Mouse (Mus musculus): Measurements from ENCODE around the gene Pard6b. TPM values are rescaled to one million over a fixed set of nuclear protein-coding genes. Genes with fewer than 3 reads are reported as not detected.
"Not testable (repeated sequence)": the region's sequence is repeated elsewhere in the genome, so short reads cannot be mapped to it uniquely, and the experiment has no call there.

The Pard6b gene
- total RNA-seq (2021), result 1 to 10 TPM; 1.2 to 1.6 TPM
- long read RNA-seq, experiment 1, result 0 reads
- long read RNA-seq, experiment 2, partial matches to known transcripts, result 1 of 4 reads
- long read RNA-seq, experiment 2, other reads (novel, unspliced or antisense), result 0 of 4 reads

DNA sequence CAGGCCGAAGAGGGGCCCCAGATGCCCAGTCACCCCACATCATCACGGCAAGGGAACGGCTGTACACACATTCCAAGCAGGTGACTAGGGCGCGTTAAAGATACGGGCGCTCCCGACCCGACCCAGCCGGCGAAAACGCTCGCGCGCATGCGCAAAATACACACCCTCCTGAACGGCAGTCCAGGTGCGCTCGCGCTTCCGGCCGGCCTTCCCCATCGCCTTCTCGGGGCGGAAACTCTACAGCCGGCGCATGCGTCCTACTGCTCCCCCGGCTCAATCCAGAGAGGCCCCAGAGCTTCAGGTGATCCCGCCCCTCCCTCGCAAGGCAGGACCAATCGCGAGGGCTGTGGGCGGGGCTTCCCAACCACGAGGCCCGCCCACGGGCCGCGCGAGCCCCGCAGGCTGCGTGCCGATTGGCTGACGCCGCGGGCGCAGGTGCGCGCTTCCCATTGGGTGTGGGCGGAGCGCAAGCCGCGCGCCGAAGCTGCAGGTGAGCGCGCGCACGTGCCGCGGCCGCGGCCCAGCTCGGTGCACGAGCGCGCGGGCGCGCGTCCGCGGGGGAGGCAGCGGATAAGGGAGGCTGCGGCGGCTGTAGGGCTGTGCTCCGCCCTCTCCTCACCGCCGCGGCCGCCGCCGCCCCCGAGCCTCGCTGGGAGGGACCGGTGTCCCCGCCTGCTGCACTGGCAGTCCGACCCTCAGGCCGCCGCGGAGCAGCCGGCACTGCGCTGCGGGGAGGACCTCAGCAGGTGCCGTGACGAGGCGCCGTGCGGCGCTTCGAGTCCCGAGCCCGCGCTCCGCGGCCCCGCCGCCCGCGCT is at the start of gene Pard6b:
Gene Pard6b, plus strand, starts transcription at position 574 of the 816 bp plus-strand sequence.
- peak; percentile 84 to 87 for DNase-seq (ENCODE audit: low spot score in 2 of 2)

DNA sequence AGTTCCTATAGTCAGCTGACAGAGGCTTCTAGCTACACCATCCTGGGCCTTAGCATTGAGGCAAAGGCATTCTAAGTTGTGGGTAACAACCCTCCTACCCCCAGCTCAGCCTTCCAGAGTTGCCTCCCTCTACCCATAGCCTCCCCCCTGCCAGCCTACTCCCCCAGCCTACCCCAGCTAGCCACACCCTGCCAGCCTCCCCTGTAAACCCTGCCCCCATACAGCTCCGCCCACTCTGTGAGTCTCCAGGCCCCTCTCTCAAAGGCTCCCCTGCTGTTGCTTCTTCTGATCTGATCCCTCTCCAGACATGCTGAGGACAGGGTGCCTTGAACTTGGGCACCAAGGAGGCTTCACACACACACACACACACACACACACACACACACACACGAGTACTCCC is 49.0 kb upstream of the Pard6b start:
- DNase-seq (ENCODE audit: low spot score in 2 of 2), result no peak

DNA sequence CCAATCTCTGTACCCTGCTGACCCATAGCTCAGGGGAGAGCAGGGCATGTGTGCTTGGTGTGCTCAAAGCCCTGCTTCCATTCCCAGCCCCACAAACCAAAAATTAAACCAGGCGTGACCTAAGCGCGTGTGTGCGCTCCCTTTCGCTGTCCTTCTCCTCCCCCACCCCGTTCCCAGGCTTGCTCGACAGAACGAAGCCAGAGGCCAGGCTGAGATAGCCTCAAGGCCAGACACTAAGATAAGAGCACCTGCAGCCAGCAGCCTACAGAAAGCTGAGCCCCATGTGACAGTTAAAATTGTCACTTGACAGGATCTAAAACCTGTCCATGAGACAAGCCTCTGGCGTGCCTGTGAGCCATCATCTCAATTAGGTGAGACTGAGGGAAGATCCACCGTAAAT is 46.9 kb upstream of the Pard6b start:
- no peak for DNase-seq (ENCODE audit: low spot score in 2 of 2)

DNA sequence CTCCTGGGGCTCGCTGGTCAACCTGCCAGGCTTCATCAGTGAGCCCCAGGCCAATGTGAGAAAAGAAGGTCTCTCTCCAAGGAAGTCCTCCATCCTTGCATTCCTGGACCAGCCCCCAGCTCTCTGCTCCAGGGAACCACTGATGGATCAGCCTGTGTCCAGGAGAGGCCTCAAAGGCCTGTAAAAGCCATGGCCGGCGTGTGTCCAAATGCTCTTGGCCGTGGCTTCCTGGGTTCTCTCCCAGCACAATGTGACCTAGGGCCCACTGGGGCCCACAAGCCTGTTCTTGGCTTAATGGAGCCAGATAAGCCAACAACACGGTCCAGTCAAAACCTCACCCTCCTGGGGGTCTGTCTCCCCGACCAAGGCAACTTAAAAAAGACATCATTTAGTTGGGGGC is 44.9 kb upstream of the Pard6b start:
- DNase-seq (ENCODE audit: low spot score in 2 of 2), result no peak

DNA sequence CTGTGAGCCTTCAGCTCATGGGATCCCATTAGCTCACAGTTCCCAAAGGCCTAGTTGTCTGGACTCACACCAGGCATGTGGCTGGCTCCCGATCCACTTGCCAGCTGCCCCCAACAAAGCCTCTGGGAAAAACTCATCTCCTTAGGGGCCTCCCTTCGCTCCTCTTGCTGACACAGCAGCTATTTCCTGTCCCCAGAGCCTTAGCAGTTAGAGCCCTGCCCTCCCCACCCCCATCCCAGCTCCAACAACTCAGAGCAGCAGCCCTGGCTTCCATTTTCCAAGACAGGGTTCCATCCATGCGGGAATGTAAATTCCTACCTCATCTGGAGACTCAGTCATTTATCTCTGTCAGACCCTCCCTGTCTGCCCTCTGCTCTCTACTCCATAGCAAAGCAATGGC is 43.7 kb upstream of the Pard6b start:
- no peak for DNase-seq (ENCODE audit: low spot score in 2 of 2)

DNA sequence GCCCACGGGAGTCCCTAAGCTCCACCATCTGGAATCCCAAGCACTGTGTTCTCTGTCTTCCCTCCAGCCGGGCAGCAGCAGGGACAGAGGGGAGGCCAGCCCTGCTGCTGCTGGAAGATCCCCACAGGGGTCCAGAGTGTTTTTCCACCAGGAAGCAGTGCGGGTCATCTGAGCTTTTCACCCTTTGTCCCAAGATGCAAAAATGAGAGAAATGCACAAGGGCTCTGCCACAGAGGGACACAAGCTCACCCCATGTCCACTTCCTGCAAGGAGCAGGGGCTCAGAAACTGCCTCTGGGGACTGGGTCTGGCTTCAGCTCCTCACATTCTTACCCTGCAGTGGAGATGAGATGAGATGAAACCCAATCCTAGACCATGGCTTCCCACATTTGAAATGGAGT is 40.1 kb upstream of the Pard6b start:
- no peak for DNase-seq (ENCODE audit: low spot score in 2 of 2)

DNA sequence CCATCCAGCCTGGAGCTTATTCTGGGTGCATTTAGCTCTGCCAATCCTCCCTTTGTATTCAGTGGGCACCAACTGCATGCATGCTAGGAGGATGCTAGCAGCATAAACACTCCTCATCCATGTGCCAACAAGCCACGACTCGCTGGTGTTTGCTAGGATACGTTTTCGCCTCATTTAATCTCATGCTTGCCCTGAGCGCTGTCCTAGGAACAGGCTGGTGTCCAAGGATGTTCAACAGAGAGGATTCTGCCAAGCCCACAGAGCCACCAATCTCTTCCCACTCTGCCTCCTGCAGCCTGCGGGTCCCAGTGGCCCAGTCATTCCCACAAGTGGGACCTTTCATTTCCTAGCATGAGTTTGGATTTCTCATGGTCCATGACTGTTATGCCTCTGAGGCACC is 38.8 kb upstream of the Pard6b start:
- no peak for DNase-seq (ENCODE audit: low spot score in 2 of 2)

DNA sequence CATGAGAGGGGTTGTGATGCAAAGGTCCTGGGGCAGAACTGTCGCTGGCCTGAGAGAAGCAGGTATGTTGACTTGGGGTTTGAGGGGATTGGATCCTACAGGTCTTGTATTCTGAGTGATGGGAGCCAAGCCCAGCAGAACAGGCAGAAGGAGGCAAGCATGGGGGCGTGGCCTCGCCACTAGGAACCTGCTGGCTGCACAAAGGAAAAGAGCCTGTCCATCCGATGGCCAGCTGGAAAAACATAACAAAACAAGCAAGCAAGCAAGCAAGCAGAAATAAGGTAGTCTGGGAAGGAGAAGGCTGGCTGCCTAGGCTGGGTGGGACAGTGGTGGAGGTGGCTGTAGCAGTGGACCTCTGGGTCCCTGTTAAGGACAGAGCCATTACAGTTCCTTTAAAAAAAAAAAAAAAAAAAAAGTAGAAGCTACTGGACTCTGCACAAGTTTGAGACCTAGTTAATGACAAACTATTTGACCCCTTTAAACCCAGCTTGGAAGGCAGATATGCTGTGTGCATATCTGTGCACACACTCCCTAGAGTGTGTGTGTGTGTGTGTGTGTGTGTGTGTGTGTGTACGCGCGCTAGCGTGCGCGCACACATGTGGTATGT is 36.0 kb upstream of the Pard6b start:
- no peak for DNase-seq (ENCODE audit: low spot score in 2 of 2)

DNA sequence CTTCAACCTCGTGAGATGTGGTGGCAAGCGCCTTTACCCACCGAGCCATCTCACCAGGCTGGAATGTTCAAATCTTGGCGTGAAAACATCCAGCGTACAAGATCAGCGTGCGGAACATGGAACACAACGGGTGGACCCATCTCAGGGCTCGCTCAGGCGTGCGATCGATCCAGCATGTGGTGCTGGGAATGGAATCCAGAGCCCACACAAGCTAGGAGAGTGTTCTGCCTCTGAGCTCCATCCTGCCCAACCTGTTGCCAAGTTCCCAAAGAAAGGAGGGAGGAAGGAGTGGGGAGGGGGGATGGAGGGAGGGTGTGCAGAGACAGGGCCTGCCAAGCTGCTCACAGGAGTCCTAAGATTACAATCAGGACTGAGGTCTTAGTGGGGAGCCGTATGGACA is 35.4 kb upstream of the Pard6b start:
- no peak for DNase-seq (ENCODE audit: low spot score in 2 of 2)

DNA sequence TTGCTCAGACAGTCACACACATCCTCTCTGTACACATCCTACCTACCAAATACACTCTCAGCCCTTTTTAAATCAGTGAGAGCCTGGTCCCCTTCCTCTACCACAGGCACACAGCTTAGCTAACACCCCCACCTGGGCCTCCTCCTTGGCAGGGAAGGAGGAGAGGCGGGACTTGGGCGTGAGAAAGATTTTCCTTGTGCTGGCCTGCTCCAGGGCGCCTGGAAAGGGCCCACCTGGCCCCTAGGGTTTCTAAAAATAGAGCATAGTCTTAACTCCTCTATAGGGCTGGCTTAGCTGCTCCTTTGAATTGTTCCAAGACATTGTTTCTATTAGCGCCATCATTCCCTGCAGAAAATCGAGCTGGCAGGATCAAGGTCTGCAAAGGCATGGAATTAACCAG is 35.0 kb upstream of the Pard6b start:
- no peak for DNase-seq (ENCODE audit: low spot score in 2 of 2)

DNA sequence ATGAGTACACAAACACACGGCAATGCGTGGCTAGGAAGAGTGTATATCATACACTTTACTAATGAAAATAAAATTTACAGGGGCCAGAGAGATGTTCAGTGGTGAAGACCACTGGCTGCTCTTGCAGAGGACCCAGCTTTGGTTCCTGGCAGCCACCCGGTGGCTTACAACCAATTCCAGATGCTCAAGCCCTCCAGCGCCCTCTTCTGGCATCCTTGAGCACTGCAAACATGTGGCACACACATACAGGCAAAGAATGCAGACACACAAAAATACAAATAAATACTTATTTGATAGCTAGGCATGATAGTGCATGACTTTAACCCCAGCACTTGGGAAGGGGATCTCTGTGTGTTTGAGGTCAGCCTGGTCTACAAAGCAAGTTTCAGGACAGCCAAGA is 34.3 kb upstream of the Pard6b start:
- DNase-seq (ENCODE audit: low spot score in 2 of 2), result no peak

DNA sequence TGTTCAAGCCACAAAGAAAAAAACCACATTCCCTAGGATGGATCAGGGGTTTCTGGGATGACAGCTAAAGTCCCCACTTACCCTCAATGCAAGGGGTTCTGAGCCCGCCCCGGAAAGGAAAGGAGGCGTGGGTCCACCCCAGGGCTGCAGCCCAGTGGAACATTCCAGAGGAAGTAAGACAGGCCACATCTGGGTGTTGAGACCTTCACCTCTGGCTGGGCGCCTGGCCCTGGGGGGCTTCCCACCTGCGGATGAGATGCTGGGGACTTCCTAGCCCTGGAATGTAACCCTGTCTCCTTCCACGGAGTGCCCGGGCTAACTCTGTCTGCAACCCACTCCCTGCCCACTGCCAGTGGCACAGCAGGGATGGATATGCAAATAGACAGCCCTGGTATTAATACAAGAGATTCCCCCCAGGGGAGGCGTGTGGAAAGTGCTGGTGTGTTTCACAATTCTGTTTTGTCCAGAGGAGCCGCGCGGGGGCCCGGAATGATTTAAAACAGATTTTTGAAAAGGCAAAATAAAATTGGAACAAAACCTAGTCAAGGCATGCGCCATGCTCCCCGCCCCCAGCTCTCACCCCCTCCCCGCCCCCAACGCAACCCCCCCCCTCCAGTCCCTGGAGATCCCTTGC is 31.7 kb upstream of the Pard6b start:
- peak in 1 of 2 experiments; percentile 33 for DNase-seq (ENCODE audit: low spot score in 2 of 2)

DNA sequence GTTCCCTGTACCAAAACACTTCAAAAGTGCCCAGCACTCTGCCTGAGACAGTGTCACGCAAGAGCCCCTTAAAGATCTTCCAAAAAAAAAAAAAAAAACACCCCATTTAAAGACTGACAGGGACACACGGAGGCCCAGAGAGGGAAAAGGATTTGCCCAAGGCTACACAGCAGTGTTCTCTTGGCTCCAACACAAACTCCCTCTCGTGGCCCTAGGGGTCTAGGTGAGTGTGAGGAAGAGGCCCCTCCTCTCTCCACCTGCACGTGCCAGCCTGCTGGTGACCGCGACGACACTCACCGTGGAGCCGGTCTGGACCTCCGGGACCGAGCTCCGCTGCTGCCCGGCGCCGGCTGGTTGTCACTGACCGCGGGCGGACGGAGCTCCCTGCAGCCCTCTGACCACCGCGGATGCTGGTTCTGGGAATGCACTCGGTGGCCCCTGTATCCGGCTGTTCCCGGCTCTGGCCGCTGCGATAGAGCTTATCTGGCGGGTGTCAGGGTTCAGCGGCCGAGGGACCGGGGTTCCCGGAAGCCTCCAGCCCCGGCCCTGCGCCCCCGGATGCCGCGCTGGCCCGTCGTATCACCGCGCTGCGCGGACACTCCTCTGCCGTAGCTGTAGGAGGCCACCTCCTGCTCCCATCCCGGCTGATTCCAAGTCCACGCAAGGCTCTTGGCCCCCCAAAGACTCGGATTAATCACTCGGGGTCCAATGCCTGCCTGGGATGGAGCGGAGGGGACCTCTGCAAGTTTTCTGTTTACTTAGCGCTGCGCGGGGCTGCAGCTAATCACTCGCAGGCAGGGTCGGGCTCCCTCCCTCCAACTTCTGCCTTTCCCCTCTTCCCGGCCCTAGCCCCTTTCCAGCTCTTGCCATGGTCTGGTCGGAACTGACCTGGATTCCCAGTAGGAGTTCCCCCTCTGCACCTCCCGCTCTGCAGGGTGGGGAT is 30.5 kb upstream of the Pard6b start:
- DNase-seq (ENCODE audit: low spot score in 2 of 2), result peak in 1 of 2 experiments; percentile 40

DNA sequence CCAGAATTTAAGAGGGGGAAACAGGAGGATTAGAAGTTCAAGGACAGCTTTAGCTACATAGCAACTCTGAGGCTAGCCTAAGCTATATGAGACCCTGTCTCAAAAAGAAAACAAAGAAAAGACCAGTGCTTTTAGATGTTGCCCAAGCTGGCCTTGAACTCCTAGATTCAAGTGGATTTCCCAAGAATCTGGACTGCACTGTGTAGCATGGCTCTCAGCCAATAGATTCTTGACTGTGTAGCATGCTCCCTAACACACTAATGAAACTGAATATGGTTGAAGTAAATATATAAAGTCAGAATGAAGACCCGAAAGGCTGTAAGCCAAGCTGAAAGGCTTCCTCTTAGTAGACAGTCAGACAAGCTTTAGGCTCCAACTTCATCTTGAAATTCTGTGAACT is 28.6 kb upstream of the Pard6b start:
- no peak for DNase-seq (ENCODE audit: low spot score in 2 of 2)

DNA sequence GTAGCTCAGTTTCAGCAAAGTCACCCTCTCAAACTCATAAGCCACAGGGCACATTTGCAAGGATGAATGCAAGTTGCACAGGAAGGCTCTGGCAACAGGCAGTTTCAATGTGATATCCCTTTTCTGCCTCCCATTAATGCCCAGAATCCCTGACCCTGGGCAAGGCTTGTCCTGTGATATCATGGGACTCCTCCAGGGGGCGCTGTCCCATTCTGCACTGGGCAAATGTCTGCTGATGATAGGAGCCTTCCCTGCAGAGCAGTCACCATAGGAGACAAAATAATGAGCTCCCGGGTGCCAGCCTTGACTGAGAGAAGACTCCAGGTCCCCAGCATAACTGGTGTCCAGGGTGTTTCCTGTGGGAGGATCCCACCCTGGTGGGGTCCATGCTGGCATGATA is 28.1 kb upstream of the Pard6b start:
- DNase-seq (ENCODE audit: low spot score in 2 of 2), result peak; percentile 56 to 57

DNA sequence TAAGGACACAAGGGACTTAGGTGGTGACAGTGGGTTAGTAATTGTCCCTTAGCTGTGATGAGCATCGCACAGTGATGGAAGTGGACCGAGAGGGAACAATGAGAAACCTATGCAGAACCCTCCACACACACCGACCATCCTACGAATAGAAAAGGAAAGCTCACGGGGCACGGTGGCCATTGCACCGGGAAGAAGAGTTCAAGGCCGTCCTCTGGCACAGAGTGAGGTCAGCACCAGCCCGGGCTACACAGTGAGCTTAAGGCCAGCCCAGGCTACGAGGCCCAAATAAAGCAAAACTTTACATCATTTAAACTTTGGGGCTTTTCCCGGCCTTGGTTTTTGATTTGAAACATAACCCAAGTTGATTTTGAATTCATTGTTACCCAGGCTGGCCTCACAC is 26.7 kb upstream of the Pard6b start:
- DNase-seq (ENCODE audit: low spot score in 2 of 2), result no peak

DNA sequence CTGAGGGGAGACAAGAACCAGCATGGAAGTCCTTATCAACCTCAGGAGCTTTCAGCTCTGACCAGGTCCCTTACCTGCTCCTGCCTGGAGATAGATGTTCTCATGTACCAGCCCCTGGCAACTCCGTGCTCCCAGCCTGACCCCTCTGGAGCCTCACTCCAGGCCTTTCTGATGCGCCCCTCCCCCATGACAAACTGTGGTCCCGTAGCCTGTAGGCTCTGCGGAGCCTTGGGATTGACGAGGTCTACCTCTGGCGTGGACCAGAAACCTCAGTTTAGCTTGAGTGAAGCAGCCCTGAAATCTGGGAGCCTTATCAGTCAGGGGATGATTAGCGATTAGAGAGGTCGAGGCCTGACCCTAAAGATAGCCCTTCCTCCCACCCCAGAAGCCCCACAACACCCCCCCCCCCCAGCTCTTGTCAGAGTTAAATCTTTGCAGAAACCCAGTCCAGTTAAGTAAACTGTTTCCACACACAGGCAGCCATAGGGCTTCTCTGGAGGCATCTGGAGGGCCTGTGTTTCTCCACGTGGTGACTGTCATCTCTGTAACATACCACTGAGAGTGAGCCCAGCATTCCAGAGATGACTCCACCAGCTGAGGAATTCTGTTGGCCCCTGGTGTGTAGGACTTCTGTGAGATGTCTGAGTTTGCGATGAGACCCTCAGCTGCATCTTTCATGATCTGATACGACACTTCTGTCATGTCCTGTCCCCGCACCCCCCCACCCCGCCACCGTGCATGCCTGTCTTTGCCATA is 24.7 kb upstream of the Pard6b start:
- no peak for DNase-seq (ENCODE audit: low spot score in 2 of 2)

DNA sequence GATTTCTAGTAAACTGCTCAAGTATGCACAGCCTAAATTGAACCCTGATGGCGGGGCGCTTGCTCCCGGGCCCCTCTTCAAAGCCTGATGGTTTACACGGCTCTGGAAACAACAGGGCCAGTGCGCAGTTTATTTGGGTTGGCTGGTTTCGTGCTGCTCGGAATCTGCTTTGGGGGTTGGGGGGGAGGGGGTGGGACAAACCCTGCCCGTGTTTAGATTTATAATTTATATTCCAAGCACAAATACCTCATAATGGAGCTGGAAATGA is 24.2 kb upstream of the Pard6b start:
- no peak for DNase-seq (ENCODE audit: low spot score in 2 of 2)

DNA sequence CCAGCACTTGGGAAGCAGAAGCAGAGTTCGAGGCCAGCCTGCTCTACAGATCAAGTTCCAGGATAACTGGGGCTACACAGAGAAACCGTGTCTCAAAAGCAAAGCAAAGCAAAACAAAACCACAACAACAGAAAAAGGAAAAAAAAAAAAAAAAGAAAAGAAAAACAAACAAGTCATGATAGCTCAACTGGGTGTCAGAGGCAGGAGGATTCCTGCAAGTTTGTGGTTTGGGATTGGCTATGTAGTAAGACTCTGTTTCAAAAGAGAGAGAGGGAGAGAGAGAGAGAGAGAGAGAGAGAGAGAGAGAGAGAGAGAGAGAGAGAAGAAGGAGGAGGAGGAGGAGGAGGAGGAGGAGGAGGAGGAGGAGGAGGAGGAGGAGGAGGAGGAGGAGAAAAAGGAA is 22.9 kb upstream of the Pard6b start:
- not testable (repeated sequence) for DNase-seq (ENCODE audit: low spot score in 2 of 2)

DNA sequence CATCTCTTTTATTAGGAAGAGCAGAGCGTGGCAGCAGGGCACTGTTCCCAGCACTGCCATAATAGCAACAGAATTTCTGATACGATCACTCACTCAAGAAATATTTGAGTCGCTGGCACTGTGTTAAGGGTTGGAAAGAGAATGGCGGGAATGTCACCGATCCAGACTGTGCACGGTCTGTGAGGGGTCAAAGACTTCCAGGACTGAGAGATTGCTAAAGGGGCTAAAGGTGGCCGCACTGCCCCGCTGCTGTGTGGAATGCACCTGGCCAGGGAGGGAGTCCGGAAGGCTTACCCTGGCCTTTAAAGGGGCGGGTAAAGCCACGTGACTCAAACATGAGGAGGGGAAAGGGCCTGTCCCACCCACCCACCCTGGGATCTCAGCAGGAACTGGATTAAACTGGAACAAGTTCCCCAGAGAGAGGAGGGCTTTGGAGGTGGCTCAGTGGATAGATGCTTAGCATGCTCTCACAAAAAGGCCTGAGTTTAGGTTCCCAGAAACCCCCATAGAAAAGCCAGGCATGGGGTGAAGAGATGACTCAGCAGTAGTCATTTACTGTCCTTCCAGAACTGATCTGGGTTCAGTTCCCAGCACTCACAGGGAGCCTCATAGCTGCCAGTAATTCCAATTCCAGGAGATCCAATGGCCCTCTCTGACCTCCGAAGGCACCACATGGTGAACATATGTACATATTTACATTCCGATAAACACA is 22.2 kb upstream of the Pard6b start:
- no peak for DNase-seq (ENCODE audit: low spot score in 2 of 2)

Measured in adrenal gland, adult 18-20 months (tissue).